Mouse (Mus musculus): Measurements from ENCODE around the gene Gtsf1l. TPM values are rescaled to one million over a fixed set of nuclear protein-coding genes. Genes with fewer than 3 reads are reported as not detected.

Gene Gtsf1l
- total and polyA plus RNA-seq, 3 experiments = 0.68 TPM; not detected in 2

DNA sequence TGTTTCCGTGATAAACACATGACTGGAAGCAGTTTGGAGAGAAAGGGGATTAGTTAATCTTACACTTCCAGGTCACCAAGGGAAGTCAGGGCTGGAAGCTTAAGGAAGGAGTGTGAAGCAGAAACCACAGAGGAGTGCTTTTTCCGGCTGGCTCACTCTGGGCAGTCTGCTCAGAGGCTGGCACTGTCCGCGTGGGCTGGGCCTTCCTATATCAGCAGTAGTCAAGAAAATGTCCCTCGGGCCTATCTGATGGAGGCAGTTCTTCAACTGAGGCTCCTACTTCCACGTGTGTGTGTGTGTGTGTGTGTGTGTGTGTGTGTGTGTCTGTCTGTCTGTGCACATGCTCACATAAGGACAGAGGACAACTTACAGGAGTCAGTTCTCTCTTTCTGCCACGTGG, 47.7 kb downstream of the Gtsf1l start:
- Histone ChIP-seq H3K4me3 (no peak overlapping the region), H3K4me1 (ENCODE audit: control insufficient read depth, insufficient read depth, low read length) (0 out of 2 replicates have a peak, but pooled peaks cover 1% of the 10 kb centered on the region), H3K36me3 (ENCODE audit: control insufficient read depth, insufficient read depth, low read length) (no peaks in the 10 kb centered on the region), H3K9ac (ENCODE audit: low read depth, low read length) (no peak overlapping the region), H3K79me2 (replicated peaks; ENCODE audit: control insufficient read depth, insufficient read depth, low read length) (no peaks in the 10 kb centered on the region), H3K27ac (no peak overlapping the region), H3K27me3 (ENCODE audit: control insufficient read depth, insufficient read depth, low read length) (no peaks in the 10 kb centered on the region)
- no peak for DNase-seq
- intact Hi-C loops (cut with DNase I) = no loop called here
- WGBS = 80% methylated on average over 7 of the region's 7 CpGs
- TF ChIP-seq POLR2A (IDR thresholded peaks at IDR 0.05; ENCODE audit: insufficient read depth, low read depth, low read length) (no peak), CTCF (IDR thresholded peaks at IDR 0.05) (no peak), EP300 (IDR thresholded peaks at IDR 0.05; ENCODE audit: insufficient read depth, low read depth, low read length) (no peak)

Small RNA genes within 50 kb of the gene (microRNA-seq; reads per million reads assigned to microRNA genes)
- 0 reads per million in 2 experiments for gene Gm22174
- 0 to 0.39 reads per million in 2 experiments for gene Mir7003

Other genes with a start within 250 kb of the Gtsf1l start
- 10 to 100 TPM; 61.2 to 68.3 TPM for gene Srsf6, start 156.3 kb downstream of the Gtsf1l start, total RNA-seq (2021)
- 48.0 and 75.1 TPM in 2 replicates for gene Srsf6, start 156.3 kb downstream of the Gtsf1l start, polyA plus RNA-seq (2012; rRNA removed)
- under 1 TPM in 1 of 2 experiments, not detected in 1; 0.65 TPM for gene L3mbtl1, start 144.4 kb downstream of the Gtsf1l start, total RNA-seq (2021)
- 0.10 TPM in 1 of 2 replicates, not detected in the other for gene L3mbtl1, start 144.4 kb downstream of the Gtsf1l start, polyA plus RNA-seq (2012; rRNA removed)
- not detected for gene Sgk2, start 100.5 kb downstream of the Gtsf1l start, total RNA-seq (2021)
- not detected in 2 replicates for gene Sgk2, start 100.5 kb downstream of the Gtsf1l start, polyA plus RNA-seq (2012; rRNA removed)
- 10 to 100 TPM; 19.5 to 22.1 TPM for gene Ift52, start 70.5 kb downstream of the Gtsf1l start, total RNA-seq (2021)
- gene Ift52, start 70.5 kb downstream of the Gtsf1l start, polyA plus RNA-seq (2012; rRNA removed) = 16.5 and 22.2 TPM in 2 replicates
- gene Mybl2, start 33.2 kb downstream of the Gtsf1l start, total RNA-seq (2021) = under 1 TPM; 0.16 to 0.41 TPM
- 0.18 and 0.56 TPM in 2 replicates for gene Mybl2, start 33.2 kb downstream of the Gtsf1l start, polyA plus RNA-seq (2012; rRNA removed)
- gene Tox2, start 115.3 kb upstream of the Gtsf1l start, total RNA-seq (2021) = 1 to 10 TPM; 1.1 to 1.3 TPM
- gene Tox2, start 115.3 kb upstream of the Gtsf1l start, polyA plus RNA-seq (2012; rRNA removed) = 1.7 and 2.3 TPM in 2 replicates

Data from heart, adult 2 months (tissue).